Mouse (Mus musculus): Measurements from ENCODE around the gene Fam78a. TPM values are rescaled to one million over a fixed set of nuclear protein-coding genes. Genes with fewer than 3 reads are reported as not detected.
A peak's percentile ranks its signal among the peaks of the same experiment; 100 is the strongest.

Gene Fam78a
- polyA plus RNA-seq, 1 experiment from 2014 or later, result 0.82 TPM

DNA sequence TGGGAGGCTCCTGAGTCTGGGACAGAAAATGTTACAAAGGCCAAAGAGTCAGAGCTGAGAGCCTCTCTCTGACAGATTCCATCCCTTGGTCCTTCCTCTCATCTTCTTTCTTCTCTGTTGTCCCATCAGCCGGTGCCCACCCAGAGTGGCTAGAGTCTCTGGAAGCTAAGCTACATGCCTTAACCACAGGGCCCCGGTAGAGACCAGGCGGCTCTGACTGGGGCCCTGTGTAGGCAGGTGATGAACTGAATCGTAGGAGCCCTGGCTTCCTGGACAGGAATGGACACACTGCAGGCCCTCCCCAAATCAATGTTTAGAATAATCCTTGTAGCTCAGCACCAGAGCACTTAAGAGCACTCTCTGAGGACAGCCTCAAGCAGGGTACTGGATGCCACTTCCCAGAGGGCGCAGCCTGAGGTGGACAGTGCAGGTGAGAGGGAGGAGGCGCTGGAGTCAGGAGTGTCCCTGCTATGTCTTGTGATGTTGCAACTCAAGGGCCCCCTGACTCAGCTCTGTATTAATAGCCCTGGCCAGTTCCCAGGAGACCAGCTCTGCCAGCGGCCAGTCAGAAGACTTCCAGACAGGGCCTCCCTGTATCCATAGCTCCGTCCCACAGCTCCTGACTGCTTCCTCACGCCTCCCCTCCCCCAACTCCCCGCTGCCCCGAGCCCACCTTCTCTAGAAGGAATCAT is 44.9 kb upstream of the Fam78a start:
- Histone ChIP-seq H3K9ac (ENCODE audit: low read depth, low read length) (no peak overlapping the region), H3K9me3 (replicated peaks; ENCODE audit: low read length) (no peaks in the 10 kb centered on the region), H3K27me3 (ENCODE audit: insufficient read depth, low read length) (no peaks in the 10 kb centered on the region), H3K36me3 (ENCODE audit: insufficient read depth, low read length) (no peaks in the 10 kb centered on the region), H3K4me1 (replicated peaks; ENCODE audit: insufficient read depth, low read length) (no peaks in the 10 kb centered on the region), H3K4me2 (ENCODE audit: low read length) (no peak overlapping the region), H3K4me3 (replicated peaks; ENCODE audit: low read depth, low read length) (no peak overlapping the region), H3K27ac (no peak overlapping the region)
- WGBS, result 60% methylated on average over 11 of the region's 11 CpGs
- DNase-seq (ENCODE audit: low spot score) (no peak), ATAC-seq (replicated peaks; ENCODE audit: low FRiP score, low read depth) (no peak)
- no peak for TF ChIP-seq CTCF (IDR thresholded peaks at IDR 0.05; ENCODE audit: low read depth)

DNA sequence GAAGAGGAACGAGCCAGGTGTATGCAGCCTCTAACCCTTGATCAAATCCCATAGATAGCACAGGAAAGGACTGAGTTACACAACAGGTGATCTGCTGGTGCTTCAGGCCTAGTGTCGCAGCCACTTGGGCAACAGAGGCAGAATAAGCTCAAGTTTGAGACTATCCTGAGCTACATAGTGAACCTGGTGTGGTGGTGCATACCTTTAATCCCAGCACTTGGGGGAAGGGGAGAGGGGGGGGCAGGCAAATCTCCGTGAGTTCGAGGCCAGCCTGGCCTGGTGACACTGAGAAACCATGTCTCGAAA is 43.8 kb upstream of the Fam78a start:
- Histone ChIP-seq H3K4me2 (ENCODE audit: low read length) (no peak overlapping the region), H3K36me3 (ENCODE audit: insufficient read depth, low read length) (no peaks in the 10 kb centered on the region), H3K27me3 (ENCODE audit: insufficient read depth, low read length) (no peaks in the 10 kb centered on the region), H3K27ac (no peak overlapping the region), H3K9ac (ENCODE audit: low read depth, low read length) (no peak overlapping the region), H3K4me3 (replicated peaks; ENCODE audit: low read depth, low read length) (no peak overlapping the region), H3K9me3 (replicated peaks; ENCODE audit: low read length) (no peaks in the 10 kb centered on the region), H3K4me1 (replicated peaks; ENCODE audit: insufficient read depth, low read length) (no peaks in the 10 kb centered on the region)
- ATAC-seq (replicated peaks; ENCODE audit: low FRiP score, low read depth) (no peak), DNase-seq (ENCODE audit: low spot score) (no peak)
- 88% methylated on average over 5 of the region's 5 CpGs for WGBS
- TF ChIP-seq CTCF (IDR thresholded peaks at IDR 0.05; ENCODE audit: low read depth), result no peak

DNA sequence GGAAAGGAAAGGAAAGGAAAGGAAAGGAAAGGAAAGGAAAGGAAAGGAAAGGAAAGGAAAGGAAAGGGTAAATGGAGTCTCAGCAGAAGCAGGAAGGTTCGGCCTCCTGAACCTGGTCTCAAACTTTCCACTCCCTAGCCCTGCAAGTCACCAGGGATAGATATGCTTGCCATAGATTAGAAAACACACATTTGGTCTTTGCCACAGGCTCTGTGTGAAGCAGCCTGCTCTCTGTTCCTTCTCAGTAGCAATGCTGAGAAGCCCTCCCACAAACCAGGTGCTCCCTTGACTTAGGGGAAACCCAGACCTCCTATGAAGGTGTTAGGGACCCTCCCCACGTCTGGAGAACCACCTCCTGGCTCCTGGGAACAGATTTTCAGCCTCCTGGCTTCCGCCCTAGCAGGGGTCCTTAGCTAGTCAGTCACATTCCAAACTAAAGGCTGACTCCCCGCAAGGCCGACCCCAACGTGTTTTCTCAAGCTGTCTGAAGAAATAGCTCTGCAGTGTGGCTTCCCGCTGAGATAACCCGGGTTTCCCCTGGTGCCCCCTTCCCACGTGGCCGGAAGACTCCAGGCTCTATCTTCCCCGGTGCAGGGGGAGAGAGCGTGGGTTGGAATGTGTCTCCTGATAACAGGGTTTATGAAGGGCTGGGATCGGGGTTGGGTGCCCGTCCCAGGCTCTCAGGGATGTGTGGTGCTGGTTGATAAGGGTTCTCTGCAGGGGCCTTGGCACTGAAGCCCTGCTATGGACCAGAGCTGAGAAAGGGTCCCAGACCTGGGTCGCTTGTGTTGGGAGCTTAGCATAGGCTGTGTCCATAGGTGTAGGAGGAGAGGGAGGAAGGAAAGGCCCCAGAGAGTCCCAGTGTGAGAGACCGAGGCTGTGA is 43.2 kb upstream of the Fam78a start:
- ATAC-seq (replicated peaks; ENCODE audit: low FRiP score, low read depth) (no peak), DNase-seq (ENCODE audit: low spot score) (no peak)
- WGBS, result 31% methylated on average over 16 of the region's 16 CpGs

DNA sequence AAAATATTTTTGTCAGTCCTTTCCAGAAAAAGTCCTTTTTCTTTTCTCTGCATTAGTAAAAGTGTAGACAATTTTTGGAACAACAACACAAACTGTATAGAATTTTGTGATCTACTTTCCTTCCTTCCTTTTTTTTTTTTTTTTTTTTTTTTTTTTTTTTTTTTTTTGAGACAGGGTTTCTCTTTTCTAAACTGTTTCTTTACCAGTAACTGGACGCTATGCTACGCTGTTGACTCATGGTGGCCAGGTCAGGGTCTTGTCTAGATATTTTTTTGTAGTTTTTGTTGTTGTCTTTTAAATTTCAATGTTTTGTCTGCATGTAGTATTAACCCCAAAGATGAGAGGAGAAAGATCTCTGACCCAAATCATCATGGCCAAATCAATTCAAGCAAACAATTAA is 37.1 kb upstream of the Fam78a start:
- H3K9ac ChIP-seq (ENCODE audit: low read depth, low read length), result no peak overlapping the region
- H3K27ac ChIP-seq, result no peak overlapping the region
- H3K9me3 ChIP-seq (replicated peaks; ENCODE audit: low read length), result no peaks in the 10 kb centered on the region
- H3K4me1 ChIP-seq (replicated peaks; ENCODE audit: insufficient read depth, low read length), result no peaks in the 10 kb centered on the region
- no peaks in the 10 kb centered on the region for H3K36me3 ChIP-seq (ENCODE audit: insufficient read depth, low read length)
- ATAC-seq (replicated peaks; ENCODE audit: low FRiP score, low read depth) (no peak), DNase-seq (ENCODE audit: low spot score) (no peak)
- 58% methylated on average over 2 of the region's 2 CpGs for whole genome bisulfite sequencing
- H3K27me3 ChIP-seq (ENCODE audit: insufficient read depth, low read length), result no peaks in the 10 kb centered on the region
- no peak overlapping the region for H3K4me2 ChIP-seq (ENCODE audit: low read length)
- no peak overlapping the region for H3K4me3 ChIP-seq (replicated peaks; ENCODE audit: low read depth, low read length)
- TF ChIP-seq CTCF (IDR thresholded peaks at IDR 0.05; ENCODE audit: low read depth), result no peak

More for the DNA sequence above, 43.2 kb upstream of the Fam78a start:
- Histone ChIP-seq H3K27me3 (ENCODE audit: insufficient read depth, low read length) (no peaks in the 10 kb centered on the region), H3K9ac (ENCODE audit: low read depth, low read length) (no peak overlapping the region), H3K27ac (no peak overlapping the region), H3K36me3 (ENCODE audit: insufficient read depth, low read length) (no peaks in the 10 kb centered on the region), H3K4me1 (replicated peaks; ENCODE audit: insufficient read depth, low read length) (no peaks in the 10 kb centered on the region), H3K9me3 (replicated peaks; ENCODE audit: low read length) (no peaks in the 10 kb centered on the region), H3K4me3 (replicated peaks; ENCODE audit: low read depth, low read length) (no peak overlapping the region), H3K4me2 (ENCODE audit: low read length) (no peak overlapping the region)
- TF ChIP-seq CTCF (IDR thresholded peaks at IDR 0.05; ENCODE audit: low read depth), result no peak

DNA sequence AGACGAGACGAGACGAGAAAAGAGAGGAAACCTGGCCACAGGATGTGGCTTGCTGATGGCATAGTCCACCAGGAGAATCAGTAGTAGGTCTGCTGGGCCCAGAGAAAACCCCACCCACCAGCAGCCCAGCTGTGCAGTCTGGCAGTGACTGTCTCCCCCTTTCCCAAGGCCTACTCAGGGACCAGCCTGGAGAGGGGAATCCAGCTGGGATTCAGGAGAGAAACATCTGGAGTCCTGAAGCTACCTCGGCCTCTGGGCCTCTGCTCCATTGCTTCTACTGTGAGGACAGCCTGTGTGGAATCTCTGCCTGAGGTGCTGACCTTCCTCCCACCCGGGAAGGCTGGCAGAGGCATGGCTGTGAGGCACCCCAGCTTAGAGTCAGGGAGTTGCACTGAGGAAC is 36.5 kb upstream of the Fam78a start:
- no peak for TF ChIP-seq CTCF (IDR thresholded peaks at IDR 0.05; ENCODE audit: low read depth)
- no peak overlapping the region for H3K4me2 ChIP-seq (ENCODE audit: low read length)
- no peaks in the 10 kb centered on the region for H3K4me1 ChIP-seq (replicated peaks; ENCODE audit: insufficient read depth, low read length)
- DNase-seq (ENCODE audit: low spot score) (no peak), ATAC-seq (replicated peaks; ENCODE audit: low FRiP score, low read depth) (no peak)
- H3K9me3 ChIP-seq (replicated peaks; ENCODE audit: low read length), result no peaks in the 10 kb centered on the region
- H3K36me3 ChIP-seq (ENCODE audit: insufficient read depth, low read length), result no peaks in the 10 kb centered on the region
- H3K9ac ChIP-seq (ENCODE audit: low read depth, low read length), result no peak overlapping the region
- H3K27ac ChIP-seq, result no peak overlapping the region
- WGBS, result 54% methylated on average over 5 of the region's 5 CpGs
- H3K27me3 ChIP-seq (ENCODE audit: insufficient read depth, low read length), result no peaks in the 10 kb centered on the region
- no peak overlapping the region for H3K4me3 ChIP-seq (replicated peaks; ENCODE audit: low read depth, low read length)

DNA sequence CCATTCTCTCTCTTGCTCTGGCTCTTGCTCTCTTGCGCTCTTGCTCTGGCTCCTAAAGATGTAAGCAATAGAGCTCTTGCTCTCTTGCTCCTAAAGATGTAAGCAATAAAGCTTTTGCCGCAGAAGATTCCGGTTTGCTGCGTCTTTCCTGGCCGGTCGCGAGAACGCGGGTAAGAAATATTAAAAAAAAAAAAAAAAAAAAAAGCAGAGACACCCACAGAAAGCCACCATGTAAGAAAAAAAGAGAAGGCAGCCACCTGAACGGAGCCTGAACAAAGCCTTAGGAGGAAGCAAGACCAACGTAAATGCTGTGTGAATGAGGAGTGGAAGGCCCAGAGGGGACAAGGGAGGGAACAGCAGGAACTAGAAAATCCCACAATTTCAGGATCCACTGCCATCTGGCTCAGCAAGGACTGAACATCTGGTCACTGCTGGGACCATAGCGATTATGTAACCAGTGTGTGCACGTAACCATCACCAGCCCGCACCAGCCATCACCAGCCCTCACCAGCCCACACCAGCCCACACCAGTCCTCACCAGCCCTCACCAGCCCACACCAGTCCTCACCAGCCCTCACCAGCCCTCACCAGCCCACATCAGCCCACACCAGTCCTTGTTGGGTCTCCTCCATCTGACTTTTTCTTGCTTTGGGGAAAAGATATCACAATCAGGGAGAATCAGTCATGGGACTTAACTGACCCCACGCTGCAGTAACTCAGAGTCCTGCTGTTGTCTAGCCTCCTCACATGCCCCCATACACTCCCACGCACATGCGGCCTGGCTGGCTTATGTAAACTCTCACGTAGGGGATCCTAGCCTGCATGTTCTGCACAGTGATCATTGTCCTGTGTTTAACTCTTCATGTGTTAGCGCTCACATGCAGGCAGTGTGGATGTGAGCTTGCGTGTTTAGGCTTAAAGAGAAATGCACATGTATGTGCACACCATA is 35.4 kb upstream of the Fam78a start:
- WGBS, result 76% methylated on average over 20 of the region's 20 CpGs

More for the DNA sequence above, 35.4 kb upstream of the Fam78a start:
- H3K9ac ChIP-seq (ENCODE audit: low read depth, low read length), result no peak overlapping the region
- no peak overlapping the region for H3K4me3 ChIP-seq (replicated peaks; ENCODE audit: low read depth, low read length)
- no peak for TF ChIP-seq CTCF (IDR thresholded peaks at IDR 0.05; ENCODE audit: low read depth)
- no peak for ATAC-seq (replicated peaks; ENCODE audit: low FRiP score, low read depth)
- no peaks in the 10 kb centered on the region for H3K36me3 ChIP-seq (ENCODE audit: insufficient read depth, low read length)
- H3K27ac ChIP-seq, result no peak overlapping the region
- no peaks in the 10 kb centered on the region for H3K27me3 ChIP-seq (ENCODE audit: insufficient read depth, low read length)
- H3K4me1 ChIP-seq (replicated peaks; ENCODE audit: insufficient read depth, low read length), result no peaks in the 10 kb centered on the region
- no peaks in the 10 kb centered on the region for H3K9me3 ChIP-seq (replicated peaks; ENCODE audit: low read length)
- no peak overlapping the region for H3K4me2 ChIP-seq (ENCODE audit: low read length)
- peak; percentile 57 for DNase-seq (ENCODE audit: low spot score)

All from kidney, postnatal 0 days (tissue).